Mouse (Mus musculus) kidney, adult 11 months (tissue): ENCODE measurements at regions not wholly inside any gene's neighbourhood (a gene's known extent, or its start where the extent isn't known, plus 50 kb on each side); places are given as distances from the start of the nearest gene placed in this dataset.
A peak's percentile ranks its signal among the peaks of the same experiment; 100 is the strongest.

Source experiments
- DNase-seq: peaks from one replicate; pipeline ENCODE4 v3.0.0; 2022

DNA sequence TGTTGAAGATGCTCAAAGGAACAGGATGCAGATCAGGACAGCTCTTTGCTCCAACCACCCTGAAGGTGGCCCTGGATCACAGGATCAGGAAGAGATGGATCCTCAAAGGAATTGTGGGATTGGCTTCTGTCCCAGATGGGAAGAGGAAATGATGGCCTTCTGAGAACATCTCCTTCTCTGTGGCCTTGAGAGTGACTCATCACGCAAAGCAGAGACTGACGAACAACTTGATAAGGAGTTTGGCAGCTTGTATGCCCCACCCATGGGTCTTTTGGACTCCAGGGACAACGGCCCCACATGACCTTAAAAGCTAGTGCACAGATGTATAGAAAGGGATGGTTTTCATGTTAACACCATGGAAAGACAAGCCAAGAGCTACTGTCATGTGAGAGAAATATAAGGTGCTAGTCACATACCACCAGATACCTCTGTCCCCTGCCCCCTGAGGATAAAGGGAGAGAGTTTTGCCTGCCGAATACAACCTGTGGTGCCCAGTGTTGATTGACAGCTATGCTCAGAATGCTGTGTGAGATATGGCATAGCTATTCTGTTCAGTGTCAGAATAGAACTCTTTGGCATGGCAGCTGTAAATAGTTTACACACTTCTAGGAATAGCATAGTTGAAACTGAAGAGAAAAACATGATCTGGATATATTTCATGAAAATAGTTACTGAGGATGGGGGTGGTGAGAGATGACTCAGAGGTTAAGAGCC is 109.2 kb upstream of the S1pr3 start:
- peak; percentile 27 for DNase-seq

DNA sequence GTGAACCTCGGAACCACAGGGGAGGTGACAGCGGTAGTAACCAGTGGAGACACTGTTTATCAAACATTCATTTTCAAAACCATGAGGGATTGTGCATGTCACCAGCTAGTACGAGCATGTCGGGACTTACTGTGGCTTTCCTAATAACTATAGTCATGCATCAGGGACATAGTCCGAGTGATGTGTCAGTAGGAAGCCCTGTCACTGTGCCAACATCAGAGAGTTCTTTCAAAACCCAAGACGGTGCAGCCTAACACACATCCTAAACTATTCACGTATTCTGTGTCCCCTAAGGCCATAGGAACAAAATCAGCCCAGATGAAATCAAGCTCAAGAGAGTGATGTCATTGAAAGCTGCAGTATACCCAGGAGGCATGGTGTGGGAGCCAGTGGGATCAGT is 107.0 kb upstream of the S1pr3 start:
- DNase-seq: no peak

DNA sequence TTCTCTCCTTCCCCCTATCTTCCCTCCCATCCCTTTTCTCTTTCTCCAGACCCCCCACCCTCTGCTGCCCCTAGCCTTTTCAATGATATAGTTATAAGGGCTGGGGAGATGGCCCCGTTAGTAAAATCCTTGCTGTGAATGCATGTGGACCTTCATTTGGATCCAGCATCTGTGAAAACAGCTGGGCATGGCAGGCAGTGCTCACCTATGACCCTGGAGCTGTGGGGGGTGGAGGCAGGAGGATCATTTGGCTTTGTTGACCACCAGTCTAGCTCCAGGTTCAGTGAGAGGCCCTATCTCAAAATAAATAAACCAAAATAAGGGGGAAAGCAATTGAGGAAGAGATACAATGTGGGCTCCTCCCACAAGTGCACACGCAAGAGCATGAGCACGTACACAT is 105.3 kb upstream of the S1pr3 start:
- no peak for DNase-seq

DNA sequence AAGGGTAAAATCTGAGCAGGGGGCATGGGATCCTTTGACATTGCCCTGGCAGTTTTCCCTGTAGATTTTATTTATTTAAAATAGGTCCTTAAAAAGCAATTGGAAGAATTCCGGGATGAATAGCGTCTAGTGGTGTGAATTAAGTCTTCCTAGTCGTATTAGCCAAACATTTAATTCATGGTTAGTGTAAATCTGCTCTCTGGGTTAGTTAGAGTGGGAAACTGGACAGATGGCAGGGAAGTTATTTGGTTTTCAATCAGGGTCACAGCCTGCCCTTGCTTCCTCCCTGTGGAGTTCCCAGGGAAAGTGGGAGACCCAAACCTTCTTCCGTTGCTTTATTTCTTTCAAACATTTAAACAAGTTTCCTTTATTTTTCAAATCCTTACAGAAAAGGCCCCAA is 103.8 kb upstream of the S1pr3 start:
- no peak for DNase-seq

DNA sequence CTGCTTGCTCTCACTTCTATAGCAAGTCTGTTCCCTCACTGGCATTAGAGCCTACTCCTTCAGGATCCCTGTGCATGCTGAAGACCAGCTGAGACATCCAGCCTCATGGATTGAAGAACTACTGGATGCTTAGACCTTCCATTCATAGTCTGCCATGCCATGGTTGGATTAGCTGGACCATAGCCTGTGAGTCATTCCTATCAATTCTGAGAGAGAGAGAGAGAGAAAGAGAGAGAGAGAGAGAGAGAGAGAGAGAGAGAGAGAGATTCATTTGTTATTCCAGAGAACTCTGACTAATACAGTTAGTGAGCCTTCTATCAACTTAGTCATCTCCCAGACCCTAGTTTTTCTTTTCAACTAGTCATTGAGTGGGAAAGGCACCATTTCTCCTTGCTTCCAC is 99.0 kb upstream of the S1pr3 start:
- DNase-seq: no peak

DNA sequence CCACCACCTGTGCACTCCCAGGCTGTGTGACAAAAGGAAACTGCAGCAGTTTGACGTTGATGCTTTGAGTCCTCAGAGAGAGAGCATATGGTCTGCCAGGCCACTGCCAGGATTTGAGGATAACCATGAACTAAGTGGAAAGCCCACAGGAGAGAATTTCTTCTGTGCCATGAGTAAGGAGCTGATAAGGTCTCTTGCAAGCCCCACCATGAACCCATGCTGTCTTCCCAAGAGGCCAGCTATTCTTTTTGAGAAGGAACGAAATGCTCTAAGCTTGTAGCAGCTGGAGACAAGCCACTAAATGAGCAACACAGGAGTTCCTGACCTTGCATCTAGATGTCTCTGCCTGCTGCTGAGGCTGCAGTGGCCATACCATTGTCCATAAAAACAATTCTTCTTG is 98.4 kb upstream of the S1pr3 start:
- no peak for DNase-seq

DNA sequence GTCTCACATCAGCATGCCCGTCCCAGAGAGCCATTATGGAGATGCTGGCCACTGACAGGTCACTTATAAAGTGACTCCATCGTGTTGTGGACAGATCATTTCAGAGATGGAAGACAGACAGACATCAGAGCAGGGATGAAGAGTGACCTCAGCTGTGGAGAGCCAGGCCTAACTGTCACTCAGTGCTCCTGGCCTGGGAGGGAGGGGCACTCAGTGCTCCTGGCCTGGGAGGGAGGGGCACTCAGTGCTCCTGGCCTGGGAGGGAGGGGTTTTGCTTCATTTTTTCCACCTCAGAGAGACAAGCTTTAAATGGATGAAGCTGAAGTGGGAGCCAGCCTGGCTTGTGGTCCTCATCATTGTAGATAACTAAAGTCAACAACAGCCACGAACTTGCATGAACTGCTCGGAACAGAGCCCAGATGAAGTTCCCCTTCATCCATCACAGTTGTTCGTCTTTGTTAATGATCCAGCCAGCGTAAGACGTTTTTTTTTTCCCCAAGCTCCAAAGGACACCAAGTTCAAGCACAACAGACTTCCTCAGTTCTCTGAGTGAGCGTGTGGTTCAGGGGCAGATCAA is 96.7 kb upstream of the S1pr3 start:
- DNase-seq: peak; percentile 39

DNA sequence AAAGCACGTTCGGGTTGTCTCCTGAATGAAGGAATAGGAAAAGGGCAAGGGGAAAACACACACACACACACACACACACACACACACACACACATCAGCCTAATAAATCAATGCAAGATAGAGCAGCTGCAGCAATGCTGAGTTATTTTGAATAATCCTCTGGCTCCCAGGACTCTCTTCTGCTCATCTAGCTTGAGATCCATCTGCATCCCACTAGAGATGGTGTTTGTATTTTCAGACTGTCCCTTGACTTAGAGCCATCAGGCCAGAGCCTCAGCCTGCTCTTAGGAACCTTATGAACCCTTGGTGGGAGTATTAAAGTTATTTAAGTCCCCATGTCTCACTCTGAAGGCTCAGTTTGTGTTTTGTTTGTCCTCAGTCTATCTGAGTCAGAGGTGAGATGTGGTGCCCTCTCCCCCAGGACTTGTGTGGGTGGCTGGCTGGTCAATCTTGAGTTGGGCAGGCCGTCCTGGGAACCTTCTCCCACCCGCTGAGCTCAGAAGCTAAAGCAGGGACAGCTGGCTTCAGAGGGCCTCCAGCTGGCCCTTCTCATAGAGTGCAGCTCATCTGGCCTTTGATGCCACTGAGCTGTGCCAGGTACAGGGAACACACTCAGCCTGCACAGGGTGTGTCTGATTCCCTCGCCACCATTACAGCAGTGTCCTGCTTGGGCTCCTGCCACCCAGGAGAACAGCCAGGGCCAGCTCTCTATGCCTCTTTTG is 95.1 kb upstream of the S1pr3 start:
- peak; percentile 30 for DNase-seq

DNA sequence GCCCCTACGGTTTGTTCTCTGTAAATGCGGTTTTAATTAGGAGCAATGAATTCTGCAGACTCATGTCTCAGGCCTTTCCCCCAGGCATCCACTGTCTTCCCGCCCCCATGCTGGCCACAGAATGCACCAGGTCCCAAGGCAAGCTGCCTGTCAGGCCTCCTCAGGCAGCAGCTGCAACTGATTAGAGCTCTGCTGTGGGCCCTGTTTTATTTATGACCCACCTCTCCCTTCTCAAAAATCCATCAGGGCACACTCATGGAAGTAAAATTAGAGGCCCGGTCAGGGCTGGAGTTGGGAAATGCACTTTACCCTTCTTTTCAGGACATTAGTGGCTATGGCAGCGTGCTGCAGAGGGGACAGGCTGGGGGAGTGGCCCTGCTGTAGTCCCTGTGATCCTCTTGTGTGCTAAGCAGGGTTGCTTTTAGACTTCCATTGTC is 93.9 kb upstream of the S1pr3 start:
- peak; percentile 48 for DNase-seq

DNA sequence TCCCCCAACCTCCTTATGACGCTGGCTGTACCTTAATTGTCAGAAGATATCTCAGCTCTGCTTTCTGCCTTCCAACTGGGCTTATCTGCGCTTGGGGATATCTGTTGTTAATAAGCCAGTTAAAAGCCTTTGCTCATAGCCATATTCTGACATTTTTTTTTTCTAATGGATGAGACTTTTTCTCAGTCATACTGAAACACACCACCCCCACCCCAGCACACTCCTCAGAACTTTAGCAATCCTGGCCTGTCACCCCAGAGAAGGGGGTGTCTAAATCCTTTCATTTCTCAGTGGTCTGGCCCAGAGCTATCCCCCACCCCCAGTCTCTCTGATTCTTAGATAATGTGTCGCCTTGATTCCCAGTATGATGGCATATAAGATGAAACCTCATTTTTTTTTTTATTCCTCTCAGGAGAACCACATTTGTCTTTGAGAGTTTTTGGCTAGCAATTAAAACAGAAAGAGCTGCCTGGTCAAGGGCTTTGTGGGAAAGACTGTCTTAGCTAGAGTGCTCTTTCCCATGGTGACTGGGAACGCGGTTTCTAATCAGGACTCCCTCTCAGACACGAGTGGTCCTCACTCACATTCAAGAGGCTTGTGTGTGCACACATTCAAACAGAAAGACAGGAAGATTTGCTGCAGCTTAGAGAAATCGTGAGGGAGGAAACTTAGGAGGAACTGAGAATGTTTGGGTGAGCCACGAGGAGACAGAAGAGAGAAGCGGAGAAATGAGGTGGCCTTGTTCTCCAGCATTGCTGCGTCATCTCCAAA is 93.2 kb upstream of the S1pr3 start:
- DNase-seq: no peak

DNA sequence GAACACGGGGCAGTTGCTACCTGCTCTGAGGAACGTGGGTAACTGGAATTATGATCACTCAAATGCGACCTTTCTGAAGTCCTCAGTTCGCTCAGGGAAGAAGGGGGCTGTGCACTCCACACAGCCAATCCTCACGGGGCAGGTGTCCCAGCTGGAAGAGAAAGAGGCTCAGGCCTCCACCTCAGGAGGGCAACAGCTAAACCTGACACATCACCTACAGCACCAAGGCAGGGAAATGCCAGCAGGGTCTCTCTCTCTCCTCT is 92.7 kb upstream of the S1pr3 start:
- no peak for DNase-seq

DNA sequence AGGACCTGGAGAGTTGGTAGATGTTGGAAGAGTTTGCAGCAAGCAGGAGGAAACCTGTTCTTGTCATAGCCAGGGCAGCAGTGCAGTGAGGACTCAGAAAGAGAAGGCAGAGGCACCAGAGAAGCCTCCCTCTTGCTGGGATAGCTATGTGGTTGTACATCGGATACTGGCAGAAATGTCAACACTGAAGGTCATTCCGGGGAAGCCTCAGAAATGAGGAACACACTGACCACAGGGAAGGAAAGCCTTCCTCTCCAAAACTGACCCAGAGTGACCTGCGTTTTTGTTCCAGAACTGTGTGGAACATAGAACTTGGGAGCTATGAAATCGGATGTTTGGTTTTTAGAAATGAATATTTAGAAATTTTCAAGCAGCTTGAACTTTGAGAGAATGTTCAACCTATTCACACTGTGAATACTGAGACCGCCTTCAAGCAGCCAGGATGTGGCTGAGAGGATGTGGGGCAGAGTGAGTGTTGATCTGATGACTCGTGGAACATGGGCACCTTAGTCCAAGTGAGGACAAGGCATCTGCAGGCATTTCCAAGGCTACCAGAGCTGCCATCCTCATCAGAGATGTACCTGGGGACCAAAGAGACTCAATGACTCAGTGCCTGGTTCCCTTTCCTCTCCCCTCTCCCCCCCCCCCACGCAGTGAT is 85.3 kb upstream of the S1pr3 start:
- DNase-seq: no peak

DNA sequence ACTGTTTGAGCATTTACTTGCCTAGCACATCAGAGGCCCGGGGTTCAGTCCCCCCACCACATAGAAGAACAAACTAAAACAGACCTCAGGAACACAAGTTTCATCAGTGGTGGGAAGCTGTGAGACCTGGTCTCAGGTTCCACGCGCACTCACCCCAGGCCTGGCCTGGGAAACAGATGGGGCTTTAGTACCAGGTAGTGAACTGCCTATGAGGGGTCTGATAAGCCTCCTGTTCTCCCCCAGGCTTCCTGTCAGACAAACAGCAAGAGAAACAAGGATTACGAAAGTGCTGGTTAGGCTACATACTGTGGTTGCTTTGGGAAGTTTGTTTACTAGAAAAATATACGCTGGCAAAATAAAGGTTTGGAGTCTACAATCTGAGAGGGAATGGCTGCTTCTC is 83.7 kb upstream of the S1pr3 start:
- DNase-seq: no peak

DNA sequence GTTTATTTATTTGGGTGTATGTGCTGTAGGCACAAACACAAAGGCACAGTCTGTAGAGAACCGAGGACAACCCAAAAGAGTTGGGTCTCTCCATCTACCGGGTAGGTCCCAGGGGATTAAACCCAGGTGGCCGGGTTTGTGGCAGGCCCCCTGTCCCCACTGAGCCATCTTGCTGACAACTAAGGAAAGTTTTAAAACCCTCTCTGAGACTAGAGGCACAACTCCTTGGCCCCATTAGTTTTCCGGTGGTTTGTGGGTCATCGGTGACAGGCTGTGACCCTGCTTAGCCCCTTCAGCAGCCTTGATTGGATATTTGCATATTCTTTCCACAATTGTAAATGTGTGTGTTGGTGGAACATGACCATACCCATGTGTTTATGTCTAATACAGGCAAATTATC is 83.1 kb upstream of the S1pr3 start:
- DNase-seq: no peak

DNA sequence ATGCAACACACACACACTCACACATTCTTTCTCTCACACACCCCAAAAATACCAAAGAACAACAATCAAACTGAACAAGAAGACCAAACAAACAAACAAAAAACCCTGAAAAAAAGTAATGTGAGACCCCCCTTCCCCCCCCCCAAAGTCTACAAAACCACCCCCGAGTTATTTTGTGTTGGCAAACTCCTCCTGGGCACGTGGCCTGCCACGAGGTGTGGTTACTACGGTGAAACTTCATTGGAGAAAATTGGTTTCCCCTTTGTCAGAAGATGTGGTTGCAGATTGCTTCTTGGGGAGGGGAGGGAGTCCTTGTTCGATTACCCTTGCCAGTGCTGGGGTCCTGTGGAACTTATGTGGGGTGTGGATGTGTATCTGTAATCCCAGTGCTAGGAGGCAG is 82.3 kb upstream of the S1pr3 start:
- DNase-seq: no peak

DNA sequence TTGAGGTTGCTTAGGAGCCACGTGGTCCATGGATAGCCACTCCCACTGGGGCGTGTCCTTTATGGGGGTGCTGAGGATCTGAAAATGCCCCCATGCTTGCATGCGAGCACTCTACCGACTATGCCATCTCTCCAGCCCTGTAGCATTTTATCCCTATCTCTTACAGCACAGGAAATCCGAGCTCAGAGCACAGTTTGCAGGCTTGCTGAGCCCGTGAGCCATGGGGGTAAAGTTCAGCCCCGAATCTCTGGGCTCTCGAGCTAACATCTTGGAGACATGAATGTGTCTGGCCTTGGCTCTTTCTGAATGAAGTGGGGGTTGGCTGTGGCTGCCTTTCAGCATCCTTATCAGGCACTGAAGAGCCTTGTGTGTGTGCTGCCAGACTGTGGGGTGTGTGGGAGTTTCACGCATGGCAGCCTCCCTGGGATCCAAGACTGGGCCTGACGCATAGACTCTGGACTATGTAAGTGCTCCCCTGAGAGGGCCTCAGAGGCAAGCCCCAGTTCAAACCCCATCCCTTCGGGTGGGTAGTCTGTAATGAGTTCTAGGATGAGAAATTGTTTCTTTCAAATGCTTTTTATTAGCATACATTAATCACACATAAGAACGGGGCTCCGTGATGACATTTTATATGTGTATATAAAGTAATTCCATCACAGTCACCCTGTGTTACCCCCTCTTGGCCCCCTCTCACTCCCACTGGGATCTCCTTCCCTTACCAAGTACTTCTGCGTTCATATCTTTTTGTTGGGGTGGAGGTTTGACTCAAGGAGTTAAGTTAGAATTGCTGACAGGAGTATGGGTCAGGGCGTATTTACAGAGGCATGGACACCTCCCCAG is 80.1 kb upstream of the S1pr3 start:
- peak; percentile 13 for DNase-seq

DNA sequence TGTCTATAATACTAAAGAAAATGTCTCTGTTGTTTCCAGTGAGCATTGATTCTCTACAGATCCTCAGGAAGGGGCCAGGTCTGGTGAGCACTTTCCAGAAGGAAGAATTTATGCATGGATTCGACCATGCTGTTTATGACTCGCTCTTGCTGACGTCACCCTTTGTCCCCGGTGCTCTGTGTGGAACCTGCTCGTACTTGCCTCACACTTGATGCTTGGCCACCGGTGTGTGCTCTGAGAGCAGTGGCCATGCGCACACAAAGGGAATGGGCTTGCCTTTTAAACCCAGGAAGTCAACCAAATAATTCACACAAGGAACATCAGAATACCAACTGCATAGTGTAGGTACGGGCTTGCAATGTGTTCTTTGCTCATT is 79.5 kb upstream of the S1pr3 start:
- no peak for DNase-seq

DNA sequence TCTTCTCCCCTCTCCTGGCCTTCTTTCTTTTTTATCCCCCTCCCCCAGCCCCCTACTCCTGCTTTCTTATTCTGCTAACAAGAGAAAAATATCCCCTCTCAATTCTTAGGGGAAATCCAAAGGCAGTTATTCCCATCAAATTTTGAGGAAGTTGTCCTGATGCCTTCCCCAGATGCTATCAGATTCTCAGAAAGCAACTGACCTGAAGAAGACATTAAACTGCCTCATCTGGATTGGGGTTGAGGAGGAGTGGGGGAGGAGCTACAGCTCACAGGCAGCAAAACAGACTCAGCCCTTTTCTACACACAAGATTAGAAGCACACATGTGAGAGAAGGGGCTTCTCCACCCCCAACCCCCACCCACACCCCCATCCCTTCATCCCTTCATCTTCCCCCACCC is 78.7 kb upstream of the S1pr3 start:
- no peak for DNase-seq

DNA sequence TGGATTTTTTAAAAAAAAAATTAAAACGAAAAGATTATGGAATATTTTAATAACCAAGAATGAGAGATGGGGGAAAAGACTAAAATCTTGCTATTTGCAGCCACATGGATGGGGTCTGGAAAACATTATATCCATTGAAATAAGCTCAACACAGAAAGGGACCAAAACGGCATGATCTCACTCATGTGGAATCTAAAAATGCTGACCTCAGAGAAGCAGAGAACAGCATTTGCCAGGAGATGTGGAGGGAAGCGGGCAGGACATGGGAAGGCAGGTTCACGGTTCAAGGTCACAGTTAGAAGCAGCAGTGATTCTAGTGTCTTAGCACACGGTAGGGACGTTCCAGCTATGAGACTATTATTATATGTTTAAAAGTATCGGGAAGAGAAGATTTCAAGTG is 76.2 kb upstream of the S1pr3 start:
- no peak for DNase-seq

DNA sequence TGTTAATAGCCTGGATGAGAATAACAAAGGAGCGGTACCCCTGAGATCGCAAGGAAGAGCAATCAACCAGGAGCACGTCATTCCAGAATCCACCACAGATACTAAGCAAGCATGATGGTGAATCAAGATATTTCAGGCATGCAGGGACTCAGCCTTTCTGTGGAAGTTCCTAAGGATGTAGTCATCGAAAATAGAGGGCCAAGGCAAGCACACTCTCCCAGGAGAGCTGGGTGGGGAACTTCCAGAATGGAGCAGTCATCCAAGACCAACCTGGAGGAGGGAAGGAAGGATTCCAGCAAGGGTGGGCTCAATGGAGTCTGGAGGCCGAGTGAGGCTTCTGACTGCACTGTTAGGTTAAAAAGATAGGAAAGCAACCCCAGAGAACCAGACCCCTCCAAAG is 75.0 kb upstream of the S1pr3 start:
- DNase-seq: no peak

DNA sequence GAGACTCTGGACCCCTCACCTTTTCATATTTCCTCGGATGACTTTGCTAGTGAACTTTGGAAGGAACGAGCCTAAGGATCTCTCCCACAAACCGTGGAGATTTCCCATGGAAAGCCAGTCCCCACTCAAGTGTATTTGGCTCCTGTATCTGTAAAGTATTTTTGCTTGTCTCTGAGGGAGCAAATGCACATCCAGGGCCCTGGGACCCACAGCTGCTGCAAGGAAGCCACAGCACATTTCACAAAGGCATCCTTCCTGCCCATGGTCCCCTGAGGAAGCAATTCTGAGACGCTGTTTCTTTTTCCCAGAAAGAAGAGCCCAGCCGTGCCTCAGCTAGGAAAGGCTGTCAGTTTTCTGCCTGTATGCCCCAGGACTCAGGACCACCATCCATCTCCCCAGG is 71.7 kb upstream of the S1pr3 start:
- no peak for DNase-seq

DNA sequence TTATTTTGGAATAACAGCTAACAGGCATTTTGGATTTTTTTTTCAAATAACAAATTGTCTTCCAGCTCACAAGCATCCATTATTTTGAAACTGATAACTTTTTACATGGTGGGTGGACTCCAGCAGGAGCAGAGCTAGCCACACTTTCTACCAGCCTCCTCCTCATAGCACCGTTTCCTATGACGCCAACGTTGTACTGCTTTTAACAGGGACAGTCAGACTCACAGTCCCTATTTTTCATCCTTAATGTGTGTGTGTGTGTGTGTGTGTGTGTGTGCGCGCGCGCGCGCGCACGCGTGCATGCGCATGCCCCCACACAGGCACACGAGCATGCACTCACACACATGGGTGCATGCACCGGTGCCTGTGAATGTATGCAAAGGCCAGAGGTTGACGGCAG is 70.5 kb upstream of the S1pr3 start:
- DNase-seq: no peak

DNA sequence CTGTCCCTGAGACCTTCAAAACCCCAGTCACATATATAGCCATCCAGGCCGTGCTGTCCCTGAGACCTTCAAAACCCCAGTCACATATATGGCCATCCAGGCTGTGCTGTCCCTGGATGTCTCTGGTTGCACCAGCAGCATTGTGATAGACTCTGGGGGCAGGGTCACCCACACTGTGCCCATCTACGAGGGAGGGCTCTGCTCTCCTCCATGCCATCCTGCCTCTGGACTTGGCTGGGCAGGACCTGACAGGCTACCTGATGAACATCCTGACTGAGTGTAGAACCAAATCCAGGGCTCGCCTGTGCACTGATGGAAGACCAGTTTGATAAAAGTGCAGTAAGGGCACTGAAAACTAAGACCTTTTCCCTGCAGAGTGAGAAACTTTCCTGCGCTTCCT is 63.1 kb upstream of the S1pr3 start:
- DNase-seq: no peak
